Mouse (Mus musculus) lung, postnatal 0 days (tissue): ENCODE results near the gene Fry. TPM values are rescaled to one million over a fixed set of nuclear protein-coding genes. Genes with fewer than 3 reads are reported as not detected.

Experiments
- ATAC-seq: fragments of 200-750 bp; cut with Nextera tagmentation; 2 replicates; pipeline ENCODE4 v1.8.0; 2017; ENCODE audit warnings: moderate library complexity
- DNase-seq: peaks from one replicate; pipeline ENCODE4 v3.0.0-alpha.2; 2016; ENCODE audit warnings: low spot score
- H3K27ac ChIP-seq: fragments of 300-500 bp; sonication (generic); 2 replicates; pipeline ENCODE4 v1.5.1; 2014; ENCODE audit warnings: antibody characterized with exemption, mild to moderate bottlenecking, low read length, mixed read lengths
- H3K27me3 ChIP-seq: fragments of 300-500 bp; sonication (generic); replicated peaks from 2 replicates; pipeline ENCODE4 v1.6.1; 2014; ENCODE audit warnings: low read length, mixed read lengths; ENCODE audit not compliant: insufficient read depth
- H3K36me3 ChIP-seq: fragments of 300-500 bp; sonication (generic); 2 replicates; pipeline ENCODE4 v1.6.1; 2014; ENCODE audit warnings: low read length, mixed read lengths; ENCODE audit not compliant: insufficient read depth
- H3K4me1 ChIP-seq: fragments of 300-500 bp; sonication (generic); 2 replicates; pipeline ENCODE4 v1.6.1; 2014; ENCODE audit warnings: antibody characterized with exemption, low read depth, low read length, mixed read lengths; ENCODE audit not compliant: insufficient read depth
- H3K4me2 ChIP-seq: fragments of 300-500 bp; sonication (generic); replicated peaks from 2 replicates; pipeline ENCODE4 v1.6.1; 2014; ENCODE audit warnings: low read depth, mild to moderate bottlenecking, low read length, moderate library complexity, mixed read lengths
- H3K4me3 ChIP-seq: fragments of 300-500 bp; sonication (generic); 2 replicates; pipeline ENCODE4 v1.5.1; 2014; ENCODE audit warnings: low read depth, low read length
- H3K9ac ChIP-seq: fragments of 300-500 bp; sonication (generic); replicated peaks from 2 replicates; pipeline ENCODE4 v1.6.1; 2014; ENCODE audit warnings: low read depth, mild to moderate bottlenecking
- H3K9me3 ChIP-seq: fragments of 300-500 bp; sonication (generic); 2 replicates; pipeline ENCODE4 v1.6.1; 2016; ENCODE audit warnings: low read length, mixed read lengths
- CTCF ChIP-seq: IDR thresholded peaks from 2 replicates; pipeline ENCODE4 v1.5.1; 2016; ENCODE audit warnings: antibody characterized with exemption, mild to moderate bottlenecking
- EP300 ChIP-seq: IDR thresholded peaks from 2 replicates; pipeline ENCODE4 v1.6.1; 2016; ENCODE audit warnings: antibody characterized with exemption, mild to moderate bottlenecking, control low read depth
- WGBS: fragments of 180-500 bp; shearing (Covaris S2); extraction: QIAGEN DNeasy Blood & Tissue Kit; methylation state at CpG from one replicate; pipeline ENCODE4 v1.1.7; 2014; 5-methylcytosine and 5-hydroxymethylcytosine counted together
- polyA plus RNA-seq: library from polyadenylated mRNA; unstranded; fragments of >200 nt; fragmentation: Nextera tagmentation; extraction: Ambion mirVana; gene quantifications from 2 replicates; pipeline ENCODE4 v1.2.1, GENCODE M21; 2015

The Fry gene
- polyA plus RNA-seq, 1 experiment from 2014 or later = 20.8 TPM

DNA sequence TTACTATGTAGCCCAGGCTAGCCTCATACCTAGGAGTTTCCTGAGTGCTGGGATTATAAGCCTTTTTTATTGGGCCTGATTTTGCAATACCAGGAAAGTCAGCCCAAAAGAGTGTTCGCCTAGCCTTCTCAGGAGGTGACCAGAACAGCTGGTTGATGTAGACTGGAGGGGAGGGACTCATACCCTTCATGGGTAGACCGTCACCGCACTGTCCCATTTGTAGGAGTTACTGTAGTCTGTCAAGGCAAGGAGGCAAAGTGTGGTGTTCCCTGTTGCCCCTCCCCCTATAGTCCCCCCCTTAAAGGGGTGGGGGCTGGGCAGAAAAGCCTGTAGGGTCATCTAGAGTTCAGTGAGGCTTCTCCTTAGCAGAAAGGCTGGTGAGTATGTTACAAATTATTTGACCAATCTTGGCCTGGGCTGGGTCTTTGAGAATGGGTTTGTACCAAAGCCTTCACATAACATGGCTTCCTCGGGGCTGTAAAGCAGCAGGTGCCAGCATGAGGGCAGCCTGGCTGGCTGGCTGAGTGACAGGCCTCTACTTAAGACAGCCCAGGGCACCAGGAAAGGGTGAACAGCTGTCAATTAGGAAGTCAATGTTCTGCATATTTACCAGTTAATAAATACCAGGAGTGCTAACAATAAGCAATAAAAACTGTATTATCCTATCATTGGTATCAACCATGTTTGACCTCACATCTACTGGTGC is 172.2 kb downstream of the Fry start:
- no peak for TF ChIP-seq EP300
- TF ChIP-seq CTCF = no peak
- 71% methylated on average over 4 of the region's 4 CpGs for WGBS
- ATAC-seq = no peak
- H3K27me3 ChIP-seq = no peaks in the 10 kb centered on the region
- no peak overlapping the region for H3K4me2 ChIP-seq
- H3K4me3 ChIP-seq = no peak overlapping the region
- H3K9me3 ChIP-seq = no peaks in the 10 kb centered on the region
- no peak for DNase-seq
- no peak overlapping the region for H3K9ac ChIP-seq
- no peaks in the 10 kb centered on the region for H3K4me1 ChIP-seq
- H3K36me3 ChIP-seq = no peaks in the 10 kb centered on the region
- H3K27ac ChIP-seq = no peak overlapping the region

DNA sequence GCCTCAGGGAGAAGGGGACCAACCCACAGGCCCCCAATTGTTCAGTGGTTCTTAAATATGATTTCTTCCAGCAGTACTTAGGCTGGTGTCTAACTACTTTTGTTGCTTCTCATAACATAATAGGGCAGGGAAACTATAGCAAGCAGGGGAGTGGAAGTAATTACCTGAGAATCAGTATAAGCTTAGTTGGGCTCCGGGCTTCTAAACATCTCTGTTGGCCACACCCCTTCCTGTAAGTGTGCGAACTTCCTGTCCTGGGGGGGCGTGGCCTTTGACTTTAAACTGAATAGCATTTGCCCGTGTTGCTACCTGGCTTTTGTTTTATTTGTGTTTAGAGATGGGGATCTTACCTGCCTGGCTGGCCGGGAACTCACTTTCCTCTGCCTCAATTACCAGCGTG is 172.8 kb downstream of the Fry start:
- DNase-seq (no peak), ATAC-seq (no peak)
- no peaks in the 10 kb centered on the region for H3K36me3 ChIP-seq
- no peak overlapping the region for H3K4me3 ChIP-seq
- no peak overlapping the region for H3K4me2 ChIP-seq
- H3K9me3 ChIP-seq = no peaks in the 10 kb centered on the region
- no peaks in the 10 kb centered on the region for H3K27me3 ChIP-seq
- TF ChIP-seq CTCF (no peak), EP300 (no peak)
- no peak overlapping the region for H3K9ac ChIP-seq
- no peak overlapping the region for H3K27ac ChIP-seq
- H3K4me1 ChIP-seq = no peaks in the 10 kb centered on the region
- 76% methylated on average over 6 of the region's 6 CpGs for WGBS

DNA sequence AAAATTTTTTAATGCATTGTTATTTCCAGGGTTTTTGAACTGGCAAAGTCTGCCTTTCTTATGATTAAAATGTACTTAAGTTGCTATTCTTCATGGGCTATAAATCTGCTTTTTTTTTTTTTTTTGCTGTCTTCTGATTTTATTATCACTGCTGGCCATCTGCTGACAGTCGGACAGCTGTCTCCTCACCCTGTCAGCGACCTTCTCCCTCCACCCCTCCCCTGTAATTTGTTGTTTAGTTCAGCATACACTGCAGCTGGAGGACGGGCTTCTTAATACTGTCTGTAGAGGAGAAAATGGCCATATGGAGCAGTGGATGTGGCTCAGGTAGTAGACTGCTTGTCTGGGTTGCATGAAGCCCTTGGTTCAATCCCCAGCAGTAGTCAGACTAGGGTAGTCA is 173.7 kb downstream of the Fry start:
- no peak for TF ChIP-seq CTCF
- no peak for TF ChIP-seq EP300
- WGBS = 24% methylated on average over 3 of the region's 3 CpGs
- ATAC-seq = no peak
- Histone ChIP-seq H3K27me3 (no peaks in the 10 kb centered on the region), H3K4me3 (no peak overlapping the region), H3K9ac (no peak overlapping the region), H3K9me3 (no peaks in the 10 kb centered on the region), H3K27ac (no peak overlapping the region), H3K36me3 (no peaks in the 10 kb centered on the region), H3K4me2 (no peak overlapping the region), H3K4me1 (no peaks in the 10 kb centered on the region)
- no peak for DNase-seq

DNA sequence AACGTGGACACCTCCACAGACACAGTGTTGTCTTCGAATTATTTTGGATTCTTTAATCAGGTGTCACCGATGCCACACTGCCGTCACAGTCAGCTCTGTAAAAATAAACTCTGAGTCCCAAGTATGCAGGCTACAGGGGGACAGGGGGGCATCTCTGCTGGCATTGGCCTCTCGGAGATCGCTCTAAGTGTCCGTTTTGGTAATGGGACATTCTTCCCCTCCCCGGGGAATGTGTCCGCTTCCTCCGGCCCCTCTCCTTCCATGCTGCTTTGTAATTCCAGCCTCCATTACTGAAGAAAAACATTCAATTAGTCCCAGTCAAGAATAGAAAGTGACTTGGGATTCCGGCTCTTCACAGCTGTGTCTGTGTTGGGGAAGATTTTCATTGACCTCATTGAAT is 175.9 kb downstream of the Fry start:
- H3K27ac ChIP-seq = no peak overlapping the region
- H3K9ac ChIP-seq = no peak overlapping the region
- no peak overlapping the region for H3K4me2 ChIP-seq

DNA sequence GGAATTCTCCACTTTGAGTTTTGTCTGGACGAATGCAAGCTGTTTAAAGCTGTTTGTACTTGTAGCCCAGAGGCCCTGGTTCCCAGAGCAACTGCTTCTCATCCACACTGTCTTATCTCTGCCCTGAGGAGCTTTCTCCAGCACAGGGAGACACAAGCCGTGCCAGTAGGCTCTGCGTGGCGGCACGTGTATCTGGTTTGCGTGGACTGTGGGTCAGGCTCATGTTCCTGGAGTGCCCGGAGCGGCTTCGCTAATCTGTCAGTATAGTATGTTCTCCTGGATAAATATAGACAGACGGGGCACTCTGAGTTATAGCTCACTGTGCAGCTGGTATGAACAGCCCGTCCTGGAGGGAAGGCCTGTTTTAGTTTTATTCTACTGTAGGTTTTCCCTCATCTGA is 176.7 kb downstream of the Fry start:
- H3K9ac ChIP-seq = no peak overlapping the region
- no peak overlapping the region for H3K4me3 ChIP-seq
- DNase-seq (no peak), ATAC-seq (no peak)
- no peaks in the 10 kb centered on the region for H3K9me3 ChIP-seq
- H3K4me1 ChIP-seq = no peaks in the 10 kb centered on the region
- H3K27me3 ChIP-seq = no peaks in the 10 kb centered on the region
- H3K4me2 ChIP-seq = no peak overlapping the region
- H3K36me3 ChIP-seq = no peaks in the 10 kb centered on the region
- TF ChIP-seq CTCF = no peak
- no peak for TF ChIP-seq EP300
- 58% methylated on average over 11 of the region's 11 CpGs for WGBS
- no peak overlapping the region for H3K27ac ChIP-seq

More for the DNA sequence above, 175.9 kb downstream of the Fry start:
- no peak overlapping the region for H3K4me3 ChIP-seq
- H3K36me3 ChIP-seq = no peaks in the 10 kb centered on the region
- H3K9me3 ChIP-seq = no peaks in the 10 kb centered on the region
- WGBS = 54% methylated on average over 11 of the region's 11 CpGs
- no peak for ATAC-seq
- no peak for TF ChIP-seq CTCF
- TF ChIP-seq EP300 = no peak
- no peaks in the 10 kb centered on the region for H3K27me3 ChIP-seq
- H3K4me1 ChIP-seq = no peaks in the 10 kb centered on the region
- DNase-seq = no peak

DNA sequence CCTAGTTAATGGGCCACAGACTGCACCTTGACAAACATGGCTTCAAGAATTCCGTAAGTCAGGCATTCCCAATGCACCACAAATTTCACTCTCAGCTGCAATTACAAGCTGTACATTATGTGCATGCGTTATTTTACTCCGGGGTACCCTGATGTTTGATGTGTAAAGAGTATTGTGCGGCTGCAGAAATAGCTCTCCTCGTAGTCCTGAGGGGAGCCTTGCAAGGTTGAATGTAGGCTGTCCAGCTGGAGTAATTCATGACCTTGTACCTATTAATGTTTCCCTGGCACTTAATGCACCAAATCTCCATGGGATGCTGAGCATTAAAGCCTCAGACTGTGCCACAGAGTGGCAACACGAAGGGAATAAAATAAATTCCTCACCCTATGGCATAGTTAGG is 180.5 kb downstream of the Fry start:
- 78% methylated on average over 6 of the region's 6 CpGs for WGBS
- Histone ChIP-seq H3K4me2 (no peak overlapping the region), H3K27ac (no peak overlapping the region), H3K27me3 (no peaks in the 10 kb centered on the region), H3K9me3 (no peaks in the 10 kb centered on the region), H3K9ac (no peak overlapping the region), H3K4me3 (no peak overlapping the region), H3K4me1 (no peaks in the 10 kb centered on the region), H3K36me3 (no peaks in the 10 kb centered on the region)
- no peak for ATAC-seq
- TF ChIP-seq CTCF (no peak), EP300 (no peak)
- DNase-seq = no peak

DNA sequence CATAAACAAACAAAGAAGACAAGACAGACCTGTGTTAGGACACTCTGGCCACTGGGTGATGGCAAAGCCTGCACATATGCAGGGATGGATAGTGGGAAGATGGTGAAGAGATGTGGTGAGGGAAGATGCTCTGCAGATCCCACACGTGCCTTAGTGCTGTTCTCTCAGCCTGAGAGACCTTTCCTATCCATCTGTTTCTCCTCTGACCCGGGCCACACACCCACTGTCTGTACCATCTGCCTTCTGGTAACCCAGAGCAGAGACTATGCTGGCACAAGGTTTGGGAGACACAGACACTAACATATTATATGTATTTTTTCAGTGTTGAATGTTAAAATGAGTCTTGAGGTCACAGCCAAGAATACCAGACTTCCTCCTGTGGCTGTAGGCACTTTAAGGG is 183.7 kb downstream of the Fry start:
- Histone ChIP-seq H3K4me2 (no peak overlapping the region), H3K9ac (no peak overlapping the region), H3K4me3 (no peak overlapping the region), H3K27me3 (no peaks in the 10 kb centered on the region), H3K4me1 (no peaks in the 10 kb centered on the region), H3K9me3 (no peaks in the 10 kb centered on the region), H3K36me3 (no peaks in the 10 kb centered on the region), H3K27ac (no peak overlapping the region)
- DNase-seq (no peak), ATAC-seq (no peak)
- WGBS = 76% methylated on average over 2 of the region's 2 CpGs
- TF ChIP-seq EP300 = no peak
- no peak for TF ChIP-seq CTCF
